Mouse (Mus musculus) stomach, embryonic 15.5 days (tissue): ENCODE measurements around the gene Ociad1. TPM values are rescaled to one million over a fixed set of nuclear protein-coding genes. Genes with fewer than 3 reads are reported as not detected.

ENCODE experiments used
- ATAC-seq: fragments of 200-750 bp; cut with Nextera tagmentation; 2 replicates; pipeline ENCODE4 v1.8.0; 2017; ENCODE audit warnings: low read depth, moderate number of reproducible peaks, moderate TSS enrichment; ENCODE audit not compliant: insufficient read depth, low FRiP score
- H3K27ac ChIP-seq: fragments of 300-500 bp; sonication (generic); 2 replicates; pipeline ENCODE4 v1.5.1; 2015; ENCODE audit warnings: mild to moderate bottlenecking, inconsistent platforms
- H3K27me3 ChIP-seq: fragments of 300-500 bp; sonication (generic); replicated peaks from 2 replicates; pipeline ENCODE4 v1.6.1; 2015; ENCODE audit warnings: inconsistent platforms
- H3K36me3 ChIP-seq: fragments of 300-500 bp; sonication (generic); 2 replicates; pipeline ENCODE4 v1.6.1; 2015; ENCODE audit warnings: inconsistent platforms
- H3K4me1 ChIP-seq: fragments of 300-500 bp; sonication (generic); 2 replicates; pipeline ENCODE4 v1.6.1; 2015; ENCODE audit warnings: inconsistent platforms
- H3K4me2 ChIP-seq: fragments of 300-500 bp; sonication (generic); 2 replicates; pipeline ENCODE4 v1.6.1; 2015; ENCODE audit warnings: mild to moderate bottlenecking, inconsistent platforms
- H3K4me3 ChIP-seq: fragments of 300-500 bp; sonication (generic); replicated peaks from 2 replicates; pipeline ENCODE4 v1.5.1; 2015; ENCODE audit warnings: inconsistent platforms
- H3K9ac ChIP-seq: fragments of 300-500 bp; sonication (generic); 2 replicates; pipeline ENCODE4 v1.6.1; 2015; ENCODE audit warnings: inconsistent platforms
- H3K9me3 ChIP-seq: fragments of 300-500 bp; sonication (generic); 2 replicates; pipeline ENCODE4 v1.6.1; 2016; ENCODE audit warnings: inconsistent platforms
- WGBS: fragments of 180-500 bp; shearing (Covaris S2); methylation state at CpG from one replicate; pipeline ENCODE4 v1.1.7; 2015; 5-methylcytosine and 5-hydroxymethylcytosine counted together
- polyA plus RNA-seq: library from polyadenylated mRNA; unstranded; fragments of >200 nt; fragmentation: Nextera tagmentation; extraction: Ambion mirVana; gene quantifications from 2 replicates; pipeline ENCODE4 v1.2.1, GENCODE M21; 2015

The Ociad1 gene
- polyA plus RNA-seq, 1 experiment from 2014 or later: 252 TPM

- Histone ChIP-seq H3K4me1 (peaks cover 8% of the 10 kb centered on the region; the same call in 1 of the 2 replicates), H3K36me3 (no peaks in the 10 kb centered on the region), H3K9me3 (no peaks in the 10 kb centered on the region), H3K4me2 (no peak overlapping the region), H3K4me3 (no peak overlapping the region), H3K9ac (no peak overlapping the region), H3K27me3 (no peaks in the 10 kb centered on the region), H3K27ac (peak overlapping the region; percentile 48; the same call in 1 of the 2 replicates)
- WGBS: 87% methylated on average over 22 of the region's 22 CpGs
- ATAC-seq: no peak
Observed at GRCm38 (mm10) chr5:73342701-73343355, 50.2 kb downstream of the Ociad1 start.

- H3K4me1 ChIP-seq: 0 out of 2 replicates have a peak, but pooled peaks cover 2% of the 10 kb centered on the region
- no peaks in the 10 kb centered on the region for H3K36me3 ChIP-seq
- H3K27ac ChIP-seq: peak overlapping the region; percentile 36; the same call in 1 of the 2 replicates
- H3K9ac ChIP-seq: no peak overlapping the region
- WGBS: 56% methylated on average over 10 of the region's 10 CpGs
- no peaks in the 10 kb centered on the region for H3K27me3 ChIP-seq
- peak; percentile 68 for ATAC-seq
- no peak overlapping the region for H3K4me2 ChIP-seq
- H3K9me3 ChIP-seq: no peaks in the 10 kb centered on the region
- H3K4me3 ChIP-seq: no peak overlapping the region
Observed at GRCm38 (mm10) chr5:73344310-73344709, 51.7 kb downstream of the Ociad1 start.

- Histone ChIP-seq H3K9me3 (no peaks in the 10 kb centered on the region), H3K27ac (no peak overlapping the region), H3K9ac (no peak overlapping the region), H3K4me2 (no peak overlapping the region), H3K27me3 (no peaks in the 10 kb centered on the region), H3K4me1 (0 out of 2 replicates have a peak, but pooled peaks cover 2% of the 10 kb centered on the region), H3K36me3 (no peaks in the 10 kb centered on the region), H3K4me3 (no peak overlapping the region)
- 86% methylated on average over 4 of the region's 4 CpGs for WGBS
- no peak for ATAC-seq
Observed at GRCm38 (mm10) chr5:73345254-73345653, 52.7 kb downstream of the Ociad1 start.

- Histone ChIP-seq H3K27ac (no peak overlapping the region), H3K36me3 (no peaks in the 10 kb centered on the region), H3K4me1 (no peaks in the 10 kb centered on the region), H3K27me3 (no peaks in the 10 kb centered on the region), H3K4me2 (no peak overlapping the region), H3K4me3 (no peak overlapping the region), H3K9ac (no peak overlapping the region), H3K9me3 (no peaks in the 10 kb centered on the region)
- WGBS: 61% methylated on average over 5 of the region's 5 CpGs
- no peak for ATAC-seq
Observed at GRCm38 (mm10) chr5:73349514-73349913, 56.9 kb downstream of the Ociad1 start.

GRCm38 (mm10) chr5:73351796-73352195, 59.2 kb downstream of the Ociad1 start:
- H3K4me1 ChIP-seq: no peaks in the 10 kb centered on the region
- H3K9me3 ChIP-seq: no peaks in the 10 kb centered on the region
- H3K4me2 ChIP-seq: no peak overlapping the region
- 98% methylated on average over 1 of the region's 1 CpGs for WGBS
- H3K27me3 ChIP-seq: no peaks in the 10 kb centered on the region
- no peak for ATAC-seq
- H3K4me3 ChIP-seq: no peak overlapping the region
- no peak overlapping the region for H3K27ac ChIP-seq
- H3K36me3 ChIP-seq: no peaks in the 10 kb centered on the region
- H3K9ac ChIP-seq: no peak overlapping the region

GRCm38 (mm10) chr5:73353519-73353918, 60.9 kb downstream of the Ociad1 start:
- WGBS: 40% methylated on average over 7 of the region's 7 CpGs
- H3K4me3 ChIP-seq: no peak overlapping the region
- H3K9me3 ChIP-seq: no peaks in the 10 kb centered on the region
- H3K36me3 ChIP-seq: no peaks in the 10 kb centered on the region
- no peak overlapping the region for H3K27ac ChIP-seq
- H3K9ac ChIP-seq: no peak overlapping the region
- H3K4me1 ChIP-seq: no peaks in the 10 kb centered on the region
- H3K4me2 ChIP-seq: no peak overlapping the region
- no peaks in the 10 kb centered on the region for H3K27me3 ChIP-seq
- ATAC-seq: no peak

- Histone ChIP-seq H3K27ac (no peak overlapping the region), H3K27me3 (no peaks in the 10 kb centered on the region), H3K36me3 (no peaks in the 10 kb centered on the region), H3K9me3 (no peaks in the 10 kb centered on the region), H3K4me1 (no peaks in the 10 kb centered on the region), H3K9ac (no peak overlapping the region), H3K4me2 (no peak overlapping the region), H3K4me3 (no peak overlapping the region)
- ATAC-seq: no peak
- 51% methylated on average over 3 of the region's 3 CpGs for WGBS
Observed at GRCm38 (mm10) chr5:73353978-73354377, 61.4 kb downstream of the Ociad1 start.

GRCm38 (mm10) chr5:73355393-73355792, 62.8 kb downstream of the Ociad1 start:
- peak; percentile 79 for ATAC-seq
- no peak overlapping the region for H3K27ac ChIP-seq
- H3K9me3 ChIP-seq: no peaks in the 10 kb centered on the region
- H3K9ac ChIP-seq: no peak overlapping the region
- no peaks in the 10 kb centered on the region for H3K36me3 ChIP-seq
- no peak overlapping the region for H3K4me3 ChIP-seq
- 57% methylated on average over 5 of the region's 5 CpGs for WGBS
- no peak overlapping the region for H3K4me2 ChIP-seq
- H3K4me1 ChIP-seq: 0 out of 2 replicates have a peak, but pooled peaks cover 6% of the 10 kb centered on the region
- no peaks in the 10 kb centered on the region for H3K27me3 ChIP-seq

- no peak overlapping the region for H3K9ac ChIP-seq
- no peak overlapping the region for H3K27ac ChIP-seq
- H3K4me1 ChIP-seq: 0 out of 2 replicates have a peak, but pooled peaks cover 6% of the 10 kb centered on the region
- H3K4me2 ChIP-seq: 0 out of 2 replicates have a peak overlapping the region, but pooled peaks have one; percentile 32
- ATAC-seq: no peak
- WGBS: 66% methylated on average over 6 of the region's 6 CpGs
- no peaks in the 10 kb centered on the region for H3K9me3 ChIP-seq
- H3K4me3 ChIP-seq: no peak overlapping the region
- no peaks in the 10 kb centered on the region for H3K27me3 ChIP-seq
- no peaks in the 10 kb centered on the region for H3K36me3 ChIP-seq
Observed at GRCm38 (mm10) chr5:73359134-73359751, 66.7 kb downstream of the Ociad1 start.

- no peaks in the 10 kb centered on the region for H3K36me3 ChIP-seq
- 0 out of 2 replicates have a peak overlapping the region, but pooled peaks have one; percentile 0 for H3K4me3 ChIP-seq
- 31% methylated on average over 12 of the region's 12 CpGs for WGBS
- no peak for ATAC-seq
- 0 out of 2 replicates have a peak, but pooled peaks cover 6% of the 10 kb centered on the region for H3K4me1 ChIP-seq
- H3K9ac ChIP-seq: no peak overlapping the region
- H3K4me2 ChIP-seq: peak overlapping the region; percentile 32; the same call in 1 of the 2 replicates
- no peak overlapping the region for H3K27ac ChIP-seq
- no peaks in the 10 kb centered on the region for H3K27me3 ChIP-seq
- H3K9me3 ChIP-seq: no peaks in the 10 kb centered on the region
Observed at GRCm38 (mm10) chr5:73359752-73360141, 67.2 kb downstream of the Ociad1 start.

- Histone ChIP-seq H3K27ac (no peak overlapping the region), H3K4me3 (0 out of 2 replicates have a peak overlapping the region, but pooled peaks have one; percentile 0), H3K9me3 (no peaks in the 10 kb centered on the region), H3K27me3 (no peaks in the 10 kb centered on the region), H3K4me1 (0 out of 2 replicates have a peak, but pooled peaks cover 6% of the 10 kb centered on the region), H3K4me2 (peak overlapping the region; percentile 32; the same call in 1 of the 2 replicates), H3K36me3 (no peaks in the 10 kb centered on the region), H3K9ac (no peak overlapping the region)
- ATAC-seq: no peak
- WGBS: 30% methylated on average over 12 of the region's 12 CpGs
Observed at GRCm38 (mm10) chr5:73360240-73360639, 67.7 kb downstream of the Ociad1 start.

GRCm38 (mm10) chr5:73362338-73362737, 69.8 kb downstream of the Ociad1 start:
- Histone ChIP-seq H3K27me3 (no peaks in the 10 kb centered on the region), H3K9ac (no peak overlapping the region), H3K36me3 (no peaks in the 10 kb centered on the region), H3K4me1 (0 out of 2 replicates have a peak, but pooled peaks cover 6% of the 10 kb centered on the region), H3K27ac (no peak overlapping the region), H3K4me2 (no peak overlapping the region), H3K9me3 (no peaks in the 10 kb centered on the region), H3K4me3 (no peak overlapping the region)
- no peak for ATAC-seq
- 79% methylated on average over 7 of the region's 7 CpGs for WGBS
